Mouse (Mus musculus) intestine, embryonic 14.5 days (tissue): ENCODE results near the gene Ube2c. TPM values are rescaled to one million over a fixed set of nuclear protein-coding genes. Genes with fewer than 3 reads are reported as not detected.

ENCODE experiments used
- ATAC-seq: fragments of 200-750 bp; cut with Nextera tagmentation; replicated peaks from 2 replicates; pipeline ENCODE4 v1.8.0; 2017; ENCODE audit warnings: low read depth, moderate number of reproducible peaks, moderate TSS enrichment, moderate library complexity; ENCODE audit not compliant: low FRiP score, low TSS enrichment
- DNase-seq: peaks from one replicate; pipeline ENCODE4 v3.0.0-alpha.2; 2018; ENCODE audit warnings: low spot score
- H3K27ac ChIP-seq: fragments of 300-500 bp; sonication (generic); 2 replicates; pipeline ENCODE4 v1.5.1; 2014; ENCODE audit warnings: low read depth, mild to moderate bottlenecking, control low read depth
- H3K27me3 ChIP-seq: fragments of 300-500 bp; sonication (generic); replicated peaks from 2 replicates; pipeline ENCODE4 v1.6.1; 2014; ENCODE audit warnings: low read length, control low read depth; ENCODE audit not compliant: control insufficient read depth, insufficient read depth
- H3K36me3 ChIP-seq: fragments of 300-500 bp; sonication (generic); 2 replicates; pipeline ENCODE4 v1.6.1; 2014; ENCODE audit warnings: low read length, control low read depth; ENCODE audit not compliant: control insufficient read depth, insufficient read depth
- H3K4me1 ChIP-seq: fragments of 300-500 bp; sonication (generic); replicated peaks from 2 replicates; pipeline ENCODE4 v1.6.1; 2014; ENCODE audit warnings: low read length, control low read depth, mixed read lengths; ENCODE audit not compliant: control insufficient read depth, insufficient read depth
- H3K4me2 ChIP-seq: fragments of 300-500 bp; sonication (generic); 2 replicates; pipeline ENCODE4 v1.6.1; 2014; ENCODE audit warnings: low read length
- H3K4me3 ChIP-seq: fragments of 300-500 bp; sonication (generic); 2 replicates; pipeline ENCODE4 v1.5.1; 2014; ENCODE audit warnings: low read depth, low read length, control low read depth, mixed read lengths
- H3K9ac ChIP-seq: fragments of 300-500 bp; sonication (generic); 2 replicates; pipeline ENCODE4 v1.6.1; 2014; ENCODE audit warnings: mild to moderate bottlenecking, low read length
- H3K9me3 ChIP-seq: fragments of 300-500 bp; sonication (generic); 2 replicates; pipeline ENCODE4 v1.6.1; 2016; ENCODE audit warnings: low read length, control low read depth; ENCODE audit not compliant: control insufficient read depth
- WGBS: fragments of 180-500 bp; shearing (Covaris S2); extraction: QIAGEN DNeasy Blood & Tissue Kit; methylation state at CpG from one replicate; pipeline ENCODE4 v1.1.7; 2014; 5-methylcytosine and 5-hydroxymethylcytosine counted together
- polyA plus RNA-seq: library from polyadenylated mRNA; unstranded; fragments of >200 nt; fragmentation: Nextera tagmentation; extraction: Ambion mirVana; gene quantifications from 2 replicates; pipeline ENCODE4 v1.2.1, GENCODE M21; 2014

Gene Ube2c
- polyA plus RNA-seq, 1 experiment from 2014 or later, result 462 TPM

DNA sequence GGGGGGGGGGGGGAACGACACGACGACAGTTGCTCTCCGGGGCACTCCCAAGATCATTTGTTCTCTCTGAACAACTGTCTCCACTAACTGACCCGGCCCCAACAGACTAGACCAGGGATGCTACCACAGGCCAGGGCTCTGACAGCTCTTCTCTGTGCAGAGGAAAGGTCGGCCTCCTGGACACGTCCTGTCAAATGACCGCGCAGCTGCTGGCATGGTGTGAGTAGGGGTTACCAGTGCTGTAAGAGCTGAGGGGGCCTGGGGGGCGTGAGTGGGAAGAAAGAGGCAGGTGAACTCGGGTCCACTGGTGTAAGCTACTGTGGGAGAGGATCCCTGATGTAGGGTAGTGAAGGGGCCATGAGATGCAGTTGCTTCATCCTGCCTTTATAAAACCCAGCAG lies 11.9 kb upstream of the Ube2c start:
- Histone ChIP-seq H3K4me2 (no peak overlapping the region), H3K4me3 (no peak overlapping the region), H3K27ac (no peak overlapping the region), H3K4me1 (no peaks in the 10 kb centered on the region), H3K9ac (no peak overlapping the region), H3K9me3 (no peaks in the 10 kb centered on the region), H3K27me3 (no peaks in the 10 kb centered on the region), H3K36me3 (peaks cover 99% of the 10 kb centered on the region)
- DNase-seq (no peak), ATAC-seq (no peak)
- WGBS, result 91% methylated on average over 11 of the region's 11 CpGs

DNA sequence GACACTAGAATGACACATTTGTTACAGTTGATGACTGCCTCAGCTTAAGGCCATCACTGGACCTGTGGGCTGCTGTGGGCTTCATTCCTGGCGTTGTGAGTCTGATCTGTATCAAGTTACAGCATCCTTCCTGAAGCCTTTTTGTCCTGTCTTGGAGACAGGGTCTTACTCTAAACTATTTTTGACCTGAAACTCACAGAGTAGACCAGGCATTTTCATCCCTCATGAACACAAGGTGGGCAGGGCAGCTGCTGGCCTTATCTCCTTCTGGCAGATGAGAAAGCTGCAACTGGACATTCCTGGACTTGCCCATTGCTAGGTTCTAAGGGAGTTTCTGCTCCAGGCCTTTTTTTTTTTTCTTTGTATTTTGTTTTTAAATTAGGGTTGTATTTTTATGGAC lies 11.0 kb upstream of the Ube2c start:
- DNase-seq (no peak), ATAC-seq (no peak)
- Histone ChIP-seq H3K4me2 (no peak overlapping the region), H3K4me1 (no peaks in the 10 kb centered on the region), H3K27ac (no peak overlapping the region), H3K4me3 (no peak overlapping the region), H3K9me3 (no peaks in the 10 kb centered on the region), H3K9ac (no peak overlapping the region), H3K36me3 (peaks cover 100% of the 10 kb centered on the region), H3K27me3 (no peaks in the 10 kb centered on the region)
- WGBS, result 81% methylated on average over 1 of the region's 1 CpGs

DNA sequence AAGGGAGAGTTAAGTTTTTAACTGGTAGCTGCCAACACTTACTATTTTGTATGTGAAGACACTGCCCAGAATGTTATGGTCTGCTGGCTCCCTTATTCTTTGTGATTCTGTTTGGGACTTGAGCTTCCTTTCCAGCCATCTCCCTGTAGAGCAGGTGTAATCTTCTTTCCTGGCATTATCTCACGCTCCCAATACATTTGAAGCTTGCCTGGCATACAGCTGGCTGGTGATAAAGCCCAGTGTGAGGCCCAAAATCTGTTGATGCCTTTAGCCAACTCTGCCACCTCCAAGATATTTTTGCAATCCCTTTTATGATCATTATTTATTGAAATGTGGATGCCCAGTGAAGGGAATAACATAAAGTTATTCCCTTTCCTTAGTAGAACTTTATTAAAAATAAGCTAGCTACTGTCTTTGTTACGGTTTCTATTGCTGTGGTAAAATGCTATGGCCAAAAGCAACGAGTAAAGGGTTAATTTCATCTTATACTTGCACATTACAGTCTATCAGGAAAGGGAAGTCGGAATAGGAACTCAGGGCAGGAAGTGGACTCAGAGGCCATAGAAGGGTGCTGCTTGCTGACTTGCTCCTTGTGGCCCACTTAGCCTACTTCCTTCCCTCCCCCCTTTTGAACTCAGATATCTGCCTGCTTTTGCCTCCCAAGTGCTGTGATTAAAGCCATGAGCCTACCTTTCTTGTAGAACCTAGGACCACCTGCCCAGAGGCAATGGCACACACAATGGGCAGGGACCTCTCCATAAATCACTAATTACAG lies 9.5 kb upstream of the Ube2c start:
- WGBS, result 90% methylated on average over 4 of the region's 4 CpGs
- no peak for ATAC-seq

DNA sequence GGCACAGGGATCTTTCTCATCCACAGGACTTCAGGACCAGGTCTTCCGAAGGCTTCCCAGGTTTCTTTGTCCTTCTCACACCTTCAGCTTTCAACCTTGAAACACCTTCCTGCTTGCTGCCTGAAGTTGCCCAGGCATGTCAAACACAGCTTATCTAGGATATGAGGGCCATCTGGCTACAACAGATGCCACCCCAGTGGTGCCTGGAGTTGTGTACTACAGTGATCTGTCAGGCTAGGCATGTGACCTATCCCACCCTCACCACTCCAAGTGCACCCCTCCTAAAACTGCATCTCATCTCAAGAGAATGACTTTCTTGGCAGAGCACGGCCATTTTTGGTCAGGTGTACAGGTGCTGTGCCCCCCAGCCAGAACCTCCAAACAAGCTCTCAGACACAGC lies 8.2 kb upstream of the Ube2c start:
- Histone ChIP-seq H3K27ac (no peak overlapping the region), H3K9me3 (no peaks in the 10 kb centered on the region), H3K4me3 (no peak overlapping the region), H3K9ac (no peak overlapping the region), H3K4me1 (no peaks in the 10 kb centered on the region), H3K4me2 (no peak overlapping the region), H3K36me3 (peaks cover 93% of the 10 kb centered on the region), H3K27me3 (no peaks in the 10 kb centered on the region)
- WGBS, result 94% methylated on average over 2 of the region's 2 CpGs
- DNase-seq (no peak), ATAC-seq (no peak)

More for the DNA sequence above, 9.5 kb upstream of the Ube2c start:
- Histone ChIP-seq H3K4me3 (no peak overlapping the region), H3K9me3 (no peaks in the 10 kb centered on the region), H3K4me1 (no peaks in the 10 kb centered on the region), H3K27ac (no peak overlapping the region), H3K9ac (no peak overlapping the region), H3K36me3 (peaks cover 94% of the 10 kb centered on the region), H3K27me3 (no peaks in the 10 kb centered on the region), H3K4me2 (no peak overlapping the region)
- DNase-seq, result no peak

GRCm38 (mm10) chr2:164761971-164762370 lies 7.7 kb upstream of the Ube2c start:
- no peaks in the 10 kb centered on the region for H3K27me3 ChIP-seq
- H3K9ac ChIP-seq, result no peak overlapping the region
- peaks cover 93% of the 10 kb centered on the region for H3K36me3 ChIP-seq
- ATAC-seq (no peak), DNase-seq (no peak)
- no peak overlapping the region for H3K4me2 ChIP-seq
- no peak overlapping the region for H3K4me3 ChIP-seq
- H3K4me1 ChIP-seq, result no peaks in the 10 kb centered on the region
- no peaks in the 10 kb centered on the region for H3K9me3 ChIP-seq
- WGBS, result 99% methylated on average over 4 of the region's 4 CpGs
- H3K27ac ChIP-seq, result no peak overlapping the region

GRCm38 (mm10) chr2:164762593-164762992 lies 7.1 kb upstream of the Ube2c start:
- Histone ChIP-seq H3K27ac (no peak overlapping the region), H3K27me3 (no peaks in the 10 kb centered on the region), H3K4me3 (no peak overlapping the region), H3K9ac (no peak overlapping the region), H3K4me1 (no peaks in the 10 kb centered on the region), H3K4me2 (no peak overlapping the region), H3K9me3 (no peaks in the 10 kb centered on the region), H3K36me3 (peaks cover 93% of the 10 kb centered on the region)
- DNase-seq (no peak), ATAC-seq (no peak)
- WGBS, result 87% methylated on average over 7 of the region's 7 CpGs

GRCm38 (mm10) chr2:164765841-164766240 lies 3.9 kb upstream of the Ube2c start:
- 86% methylated on average over 3 of the region's 3 CpGs for WGBS
- DNase-seq, result no peak
- H3K36me3 ChIP-seq, result peaks cover 70% of the 10 kb centered on the region

DNA sequence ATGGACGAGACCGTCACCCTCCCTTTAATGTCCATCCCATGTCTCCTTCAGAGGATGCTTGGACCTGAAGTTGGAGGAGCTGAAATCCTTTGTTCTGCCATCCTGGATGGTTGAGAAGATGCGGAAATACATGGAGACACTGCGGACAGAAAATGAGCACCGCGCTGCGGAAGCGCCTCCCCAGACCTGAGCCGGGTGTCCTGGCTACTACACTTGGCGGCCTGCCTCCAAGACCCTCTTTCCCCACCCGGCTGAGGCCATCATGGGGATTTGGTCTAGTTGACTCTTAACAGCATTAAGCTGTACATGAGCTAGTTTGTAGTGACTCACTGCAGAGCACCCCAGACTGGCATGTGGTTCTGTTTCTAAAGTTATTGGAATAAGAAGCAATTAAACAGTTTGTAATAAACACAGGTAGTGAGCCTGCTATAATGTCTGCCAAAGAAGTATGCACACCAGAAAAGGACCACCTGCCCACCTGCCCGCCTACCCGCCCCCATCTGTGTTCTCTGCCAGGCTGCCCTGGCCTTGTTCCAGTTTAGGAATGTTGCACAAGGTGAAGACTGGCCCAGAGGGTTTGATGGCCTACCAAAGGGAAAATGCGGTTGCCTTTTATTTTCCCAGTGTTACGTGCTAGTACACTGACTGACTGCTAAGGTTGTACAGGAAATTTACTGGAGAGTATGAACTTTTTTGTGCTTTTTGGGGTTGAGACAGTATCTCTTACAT lies 1.7 kb upstream of the Ube2c start:
- H3K4me3 ChIP-seq, result no peak overlapping the region
- H3K27ac ChIP-seq, result no peak overlapping the region
- DNase-seq (no peak), ATAC-seq (no peak)
- no peaks in the 10 kb centered on the region for H3K9me3 ChIP-seq
- H3K36me3 ChIP-seq, result peaks cover 69% of the 10 kb centered on the region
- 93% methylated on average over 15 of the region's 15 CpGs for WGBS
- H3K4me1 ChIP-seq, result peaks cover 19% of the 10 kb centered on the region
- H3K27me3 ChIP-seq, result no peaks in the 10 kb centered on the region
- no peak overlapping the region for H3K9ac ChIP-seq
- no peak overlapping the region for H3K4me2 ChIP-seq

More at GRCm38 (mm10) chr2:164765841-164766240, 3.9 kb upstream of the Ube2c start:
- no peak for ATAC-seq
- no peaks in the 10 kb centered on the region for H3K27me3 ChIP-seq
- no peaks in the 10 kb centered on the region for H3K9me3 ChIP-seq
- no peak overlapping the region for H3K27ac ChIP-seq
- H3K4me3 ChIP-seq, result no peak overlapping the region
- no peak overlapping the region for H3K9ac ChIP-seq
- H3K4me2 ChIP-seq, result no peak overlapping the region
- peaks cover 7% of the 10 kb centered on the region; the same call in 1 of the 2 replicates for H3K4me1 ChIP-seq
